Mouse (Mus musculus): ENCODE data around the gene A730009L09Rik.

Gene A730009L09Rik

GRCm38 (mm10) chr16:84559569-84560278, 44.8 kb downstream of the A730009L09Rik start:
- peak; percentile 62 for DNase-seq (ENCODE audit: low read depth)

- no peak for DNase-seq (ENCODE audit: low read depth)
These were observed 45.3 kb downstream of the A730009L09Rik start for GRCm38 (mm10) chr16:84560279-84560602.
